Mouse (Mus musculus) stomach, postnatal 0 days (tissue): ENCODE measurements at regions not wholly inside any gene's neighbourhood (a gene's known extent, or its start where the extent isn't known, plus 50 kb on each side); places are given as distances from the start of the nearest gene placed in this dataset.

Source experiments
- CTCF ChIP-seq: IDR thresholded peaks from 2 replicates; pipeline ENCODE4 v1.5.1; 2016; ENCODE audit warnings: antibody characterized with exemption, low read depth, mild to moderate bottlenecking, moderate library complexity
- EP300 ChIP-seq: optimal IDR thresholded peaks from 2 replicates; pipeline ENCODE3; 2016; ENCODE audit warnings: antibody characterized with exemption

DNA sequence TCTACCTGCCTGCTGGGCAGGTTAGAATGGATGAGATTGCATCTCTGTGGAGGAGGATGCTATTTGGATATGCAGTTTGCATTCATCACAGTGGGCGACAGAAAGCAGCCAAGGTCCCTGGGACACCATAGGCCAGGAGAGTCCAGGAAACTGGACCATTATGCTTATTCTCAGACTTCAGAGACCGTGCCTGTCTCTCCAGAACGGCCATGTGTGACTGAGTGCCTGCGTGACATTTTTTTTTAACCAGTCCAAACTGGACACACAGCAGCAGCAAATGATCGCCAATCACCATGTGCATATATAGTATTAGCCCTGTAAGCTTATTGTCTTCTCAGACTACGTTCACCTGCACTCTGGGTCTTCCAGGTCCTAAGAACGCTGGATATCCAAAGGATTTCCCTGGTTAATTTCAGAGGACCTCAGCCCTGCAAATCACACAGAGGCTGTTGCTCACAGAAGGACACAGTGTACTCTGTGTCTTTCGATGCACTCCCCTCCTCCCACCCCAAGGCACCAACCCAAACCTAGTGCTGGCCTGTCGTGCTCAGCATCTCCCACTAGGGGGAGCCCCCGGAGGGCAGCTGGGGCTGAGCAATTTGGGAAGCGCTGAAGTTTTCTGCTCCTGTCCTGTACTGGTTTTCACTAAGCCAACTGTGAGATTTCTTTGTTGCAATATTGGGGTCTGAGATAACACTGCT is 312.9 kb upstream of the Ubash3b start:
- TF ChIP-seq CTCF = peak; percentile 99
- no peak for TF ChIP-seq EP300
